Mouse (Mus musculus) left cerebral cortex, adult 8-10 months (tissue): Measurements from ENCODE around the gene Tmem135. TPM values are rescaled to one million over a fixed set of nuclear protein-coding genes. Genes with fewer than 3 reads are reported as not detected.
A peak's percentile ranks its signal among the peaks of the same experiment; 100 is the strongest.

ENCODE experiments used
- DNase-seq, 2 experiments: peaks; one replicate each; pipeline ENCODE4 v3.0.0; 2022; ENCODE audit warnings: low spot score in 2 of 2
- total RNA-seq, 4 experiments: library from RNA; stranded (reverse); gene quantifications; 2 replicates each; pipeline ENCODE4 v1.2.4; 2022

Tmem135 gene
- total RNA-seq, 4 experiments from 2014 or later = 54.1 to 58.9 (median 56.9) TPM

DNA sequence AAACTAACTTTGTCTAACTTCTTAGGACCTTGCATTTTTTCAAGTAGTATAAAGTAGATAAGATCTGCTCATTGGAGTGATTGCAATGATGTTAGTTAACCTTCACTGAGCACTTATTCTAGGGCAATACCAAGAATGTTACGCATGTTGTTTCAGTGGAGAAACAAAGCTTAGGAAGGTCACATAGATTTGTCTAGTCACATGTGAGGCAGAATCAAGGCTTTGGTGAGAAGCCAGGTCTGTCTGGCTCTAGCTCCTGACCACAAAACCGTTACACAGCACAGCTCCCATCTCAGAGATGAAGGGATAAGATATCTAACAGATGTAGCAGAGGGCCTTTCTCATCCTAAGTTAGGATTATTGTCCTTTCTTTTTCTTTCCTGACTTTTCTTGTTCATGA, 13.4 kb downstream of the Tmem135 start:
- no peak for DNase-seq

DNA sequence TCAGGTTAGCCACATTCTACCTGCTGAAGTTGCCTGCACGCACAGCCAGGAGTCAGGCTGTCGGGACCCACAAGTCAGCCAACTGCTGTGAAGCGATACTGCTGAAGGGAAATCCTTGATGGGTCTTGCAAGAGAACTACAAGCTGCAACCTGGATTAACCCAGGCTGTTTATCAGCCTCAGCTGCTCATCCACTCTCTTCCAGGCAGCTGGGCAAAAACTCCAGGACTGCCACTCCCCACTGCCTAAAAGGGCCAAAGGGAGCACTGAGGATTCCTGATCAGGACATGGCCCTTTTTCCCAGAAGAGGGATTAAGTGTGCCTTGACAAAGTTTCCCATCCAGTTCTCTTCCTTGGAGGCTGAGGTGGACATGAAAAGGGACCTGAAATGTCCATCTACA, 15.0 kb downstream of the Tmem135 start:
- no peak for DNase-seq

DNA sequence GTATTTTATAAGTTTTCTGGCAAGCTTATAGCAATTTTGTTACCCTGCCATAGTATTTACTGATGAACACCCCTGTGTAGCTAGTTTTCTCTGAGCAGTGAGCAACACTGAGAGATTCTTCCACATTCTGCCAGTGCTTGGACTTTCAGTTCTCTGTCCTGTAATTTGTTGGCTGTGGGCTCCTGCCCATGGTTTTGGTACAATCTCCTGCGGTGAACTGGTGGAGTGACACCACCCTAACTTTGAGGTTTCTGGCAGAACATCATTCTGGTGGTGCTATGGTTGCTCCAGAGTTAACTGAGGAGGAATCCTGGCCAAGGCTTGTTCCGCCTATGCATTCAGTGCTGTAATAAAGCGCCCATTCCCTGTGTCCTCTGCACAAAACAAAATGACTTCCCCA, 21.1 kb downstream of the Tmem135 start:
- no peak for DNase-seq

DNA sequence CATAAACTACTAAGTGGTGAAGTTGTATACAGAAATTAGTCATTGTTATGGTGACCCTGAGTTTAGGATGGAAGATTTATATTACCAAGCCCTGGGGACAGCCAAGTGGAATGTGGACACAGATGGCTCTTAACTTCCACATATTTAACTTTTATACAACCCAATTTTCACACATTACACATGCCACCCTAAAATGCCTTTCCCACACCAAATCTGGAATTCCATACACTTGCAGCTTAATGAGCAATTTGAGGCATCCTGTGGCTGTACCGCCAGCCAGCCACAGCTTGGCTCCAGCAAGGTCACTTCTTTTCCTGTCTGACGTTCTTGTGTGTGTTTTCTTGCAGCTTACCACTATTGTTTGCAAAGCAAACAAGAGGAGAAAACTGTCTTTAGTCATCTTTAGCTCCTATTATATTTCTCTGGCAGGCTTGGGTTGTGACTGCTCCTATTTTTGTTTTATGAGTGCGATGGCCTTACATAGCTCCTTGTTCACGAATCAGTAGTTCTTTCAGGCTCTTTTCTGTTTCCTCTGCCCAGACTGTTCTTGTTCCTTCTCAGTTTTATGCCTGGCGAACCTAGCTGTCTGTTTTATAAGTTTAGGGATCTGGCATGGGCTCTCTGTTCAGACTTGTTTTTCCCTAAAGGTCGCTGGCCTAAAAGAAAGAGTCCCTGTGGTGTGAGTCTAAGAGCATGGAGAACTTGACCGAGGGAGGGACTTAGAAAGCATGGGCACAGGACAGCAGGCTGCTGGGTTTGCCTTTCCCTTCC, 22.9 kb downstream of the Tmem135 start:
- DNase-seq = no peak

DNA sequence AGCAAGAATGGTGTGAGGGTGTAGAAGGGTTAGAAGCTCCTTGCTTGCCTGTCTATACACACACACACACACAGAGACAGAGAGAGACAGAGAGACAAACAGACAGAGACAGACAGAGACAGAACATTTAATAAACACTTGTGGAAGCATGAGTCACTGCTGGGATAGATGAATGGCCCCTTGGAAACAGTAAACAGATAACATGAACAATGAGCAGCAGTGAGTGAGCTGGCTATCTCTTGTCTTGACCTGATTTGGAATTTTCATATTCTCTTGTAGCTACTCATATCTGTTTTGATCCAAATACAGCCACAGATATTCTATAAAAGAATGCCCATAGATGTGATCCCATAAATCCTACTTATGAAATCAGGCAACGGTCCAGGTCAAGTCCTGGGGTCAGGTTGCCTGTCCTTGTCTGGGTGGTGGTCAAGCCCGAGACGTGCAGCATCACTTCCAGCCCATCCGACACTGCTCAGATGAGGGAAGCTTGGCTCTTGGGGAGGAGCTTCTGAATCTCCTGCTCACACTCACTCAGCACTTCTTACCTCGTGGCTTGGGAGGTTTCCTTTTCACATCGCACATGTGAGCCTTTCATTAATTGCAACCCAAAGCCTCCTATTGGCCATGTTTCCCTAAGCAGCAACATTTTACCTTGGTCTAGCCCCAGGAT, 32.3 kb downstream of the Tmem135 start:
- no peak for DNase-seq

DNA sequence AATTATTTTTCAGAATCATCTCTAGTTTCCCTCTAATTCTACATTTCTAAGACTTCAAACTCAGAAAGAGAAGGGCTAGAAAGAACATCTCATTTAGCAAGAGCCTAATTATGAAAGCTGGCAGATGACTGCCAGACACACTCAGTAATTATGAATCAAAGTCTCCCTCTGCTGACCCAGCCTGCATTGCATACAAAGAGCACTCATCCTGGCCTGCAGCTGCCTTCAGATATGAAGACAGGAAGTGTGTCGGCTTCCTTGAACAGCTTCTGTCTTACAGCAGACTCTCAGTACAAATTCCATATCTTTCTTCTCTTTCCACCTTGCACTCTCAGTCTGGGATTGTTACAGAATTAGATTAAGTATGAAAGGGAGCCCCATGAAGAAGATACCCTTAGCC, 33.1 kb downstream of the Tmem135 start:
- DNase-seq = peak in 1 of 2 experiments; percentile 12

DNA sequence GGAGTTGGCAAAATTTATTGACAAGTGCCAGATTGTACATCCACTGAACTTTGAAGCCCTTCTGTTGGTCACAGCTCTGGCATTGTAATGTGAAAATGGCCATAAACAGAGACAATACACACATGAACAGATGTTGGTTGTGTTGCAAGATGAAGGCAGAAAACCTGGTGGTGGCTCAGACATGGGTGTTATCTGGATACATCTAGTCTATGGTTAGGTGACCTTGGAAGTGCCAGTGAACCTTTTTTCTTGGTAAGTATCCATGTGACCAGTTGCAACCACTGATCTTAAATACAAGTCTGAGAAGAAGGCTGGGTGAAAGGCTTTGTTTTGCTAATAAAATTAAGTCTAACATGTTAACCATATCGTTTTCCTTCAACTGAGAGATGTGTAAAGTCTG, 33.9 kb downstream of the Tmem135 start:
- no peak for DNase-seq

DNA sequence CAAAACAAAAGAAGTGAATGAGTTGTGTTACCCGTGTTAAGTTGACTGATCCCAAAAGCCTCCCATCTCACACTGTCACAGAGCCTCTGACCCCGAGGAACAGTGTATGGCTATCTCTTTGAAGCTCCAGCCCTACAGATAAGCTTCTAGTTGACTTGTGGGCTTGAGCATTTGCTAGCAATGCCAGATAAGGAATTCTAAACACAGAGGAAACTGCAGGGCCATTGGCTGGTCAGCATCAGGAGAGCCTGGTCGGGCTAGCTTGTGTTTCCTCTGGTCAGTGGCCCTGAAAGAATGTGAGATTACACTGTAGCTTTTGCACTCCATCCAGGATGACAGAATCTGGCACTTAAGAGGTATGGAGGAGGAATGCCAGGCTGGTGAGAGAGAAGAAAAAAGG, 36.4 kb downstream of the Tmem135 start:
- DNase-seq = no peak

DNA sequence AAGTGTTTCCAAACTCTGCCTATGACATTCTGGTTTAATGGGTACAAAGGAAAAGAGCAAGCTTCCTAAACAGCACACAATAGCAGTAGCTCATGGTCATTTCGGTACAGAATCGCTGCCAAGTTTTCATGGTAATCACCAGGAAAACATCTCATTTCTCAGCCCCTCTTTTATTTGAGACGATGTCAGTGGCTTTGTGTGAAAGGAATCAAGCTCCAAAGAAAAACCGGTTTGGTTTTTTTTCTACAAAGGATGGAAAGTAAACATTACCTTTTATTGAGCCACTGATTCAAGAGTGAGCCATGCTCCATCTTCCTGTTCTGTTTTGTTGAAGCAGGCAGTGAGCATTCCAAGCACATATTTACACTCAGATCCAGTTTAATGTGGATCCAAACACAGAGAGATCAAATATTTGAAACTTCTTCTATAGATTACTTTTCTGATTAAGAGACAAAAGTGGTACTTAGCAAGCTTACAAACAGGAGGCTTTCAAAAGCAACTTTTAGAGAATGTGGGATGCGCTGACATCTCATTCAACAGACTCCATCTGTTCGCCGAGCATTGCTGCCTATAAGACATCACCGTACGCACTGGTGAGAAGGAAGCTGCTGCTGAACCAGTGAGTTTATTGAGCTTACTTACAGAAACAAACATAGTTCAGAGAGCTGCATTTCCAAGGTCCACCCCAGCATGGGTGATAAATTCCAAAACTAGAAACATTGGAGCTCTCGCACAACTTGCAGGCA, 38.7 kb downstream of the Tmem135 start:
- DNase-seq = peak in 1 of 2 experiments; percentile 22

DNA sequence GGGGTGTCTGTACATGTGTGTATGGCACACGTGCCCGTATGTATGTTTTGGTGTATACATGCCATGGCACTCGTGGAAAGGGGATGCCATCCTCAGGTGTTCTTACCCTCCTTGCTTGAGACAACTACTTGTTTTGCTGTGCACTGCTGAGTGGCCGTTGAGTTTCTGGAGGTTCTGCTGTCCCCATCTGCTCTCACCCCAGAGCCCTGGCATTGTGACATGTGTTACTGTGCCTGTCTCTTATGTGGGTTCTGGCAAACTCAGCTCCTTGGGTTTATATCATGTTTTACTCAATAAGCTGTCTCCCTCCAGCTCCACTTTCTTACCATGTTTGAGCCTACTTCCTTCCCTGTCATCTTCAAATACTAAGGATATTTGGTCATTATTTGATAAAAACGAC, 40.0 kb downstream of the Tmem135 start:
- DNase-seq = no peak

DNA sequence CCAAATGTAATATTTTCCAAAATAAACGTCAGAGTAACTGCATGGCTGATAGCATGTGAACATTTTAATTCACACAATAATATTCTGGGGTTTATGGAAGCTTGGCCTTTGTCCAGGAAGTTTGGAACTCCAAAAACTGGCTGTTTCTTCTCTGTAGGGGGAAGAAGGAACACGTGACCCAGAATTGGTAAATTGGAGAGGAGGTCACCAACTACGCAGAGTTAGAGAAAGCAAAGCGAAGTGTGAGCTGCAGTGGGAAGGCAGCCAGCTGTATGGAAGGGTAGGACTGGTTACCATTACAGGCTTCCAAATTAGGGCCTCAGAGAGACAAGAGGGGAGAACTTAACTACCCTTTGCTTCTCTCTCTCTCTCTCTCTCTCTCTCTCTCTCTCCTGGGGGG, 47.7 kb downstream of the Tmem135 start:
- no peak for DNase-seq

DNA sequence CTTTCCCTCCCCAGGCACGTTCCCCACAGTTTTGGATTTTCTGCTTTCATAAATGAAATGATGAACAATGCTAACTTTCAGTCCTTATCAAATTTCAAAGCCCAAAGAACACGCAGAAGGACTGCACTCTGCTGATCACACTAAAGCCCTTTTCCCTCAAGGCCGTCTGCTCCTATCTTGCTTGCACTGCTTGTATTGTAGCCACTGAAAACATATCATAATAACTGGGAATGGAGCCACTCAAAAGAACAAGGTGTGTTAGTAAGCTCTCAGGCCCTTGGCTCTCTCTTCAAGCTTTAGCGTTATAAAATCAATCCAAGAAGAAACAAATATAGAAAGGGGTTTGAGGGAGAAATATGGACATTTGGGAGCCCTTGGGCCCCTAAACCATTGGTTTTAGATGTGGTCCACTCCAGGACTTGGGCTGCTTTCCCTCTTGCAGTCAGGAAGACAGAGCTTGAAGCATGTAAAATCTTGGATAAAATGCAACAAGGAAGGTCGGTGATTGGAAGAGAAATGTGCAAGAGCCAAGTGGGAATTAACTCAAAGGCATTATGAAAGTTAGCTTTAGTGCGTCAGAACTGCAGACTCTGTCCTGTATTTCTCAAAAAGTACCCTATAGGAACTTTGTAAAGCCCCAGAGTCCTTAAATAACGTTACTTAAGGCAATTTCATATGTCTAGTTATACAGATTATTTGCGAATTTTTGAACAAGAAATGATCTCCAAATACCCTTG, 48.3 kb downstream of the Tmem135 start:
- DNase-seq = no peak

DNA sequence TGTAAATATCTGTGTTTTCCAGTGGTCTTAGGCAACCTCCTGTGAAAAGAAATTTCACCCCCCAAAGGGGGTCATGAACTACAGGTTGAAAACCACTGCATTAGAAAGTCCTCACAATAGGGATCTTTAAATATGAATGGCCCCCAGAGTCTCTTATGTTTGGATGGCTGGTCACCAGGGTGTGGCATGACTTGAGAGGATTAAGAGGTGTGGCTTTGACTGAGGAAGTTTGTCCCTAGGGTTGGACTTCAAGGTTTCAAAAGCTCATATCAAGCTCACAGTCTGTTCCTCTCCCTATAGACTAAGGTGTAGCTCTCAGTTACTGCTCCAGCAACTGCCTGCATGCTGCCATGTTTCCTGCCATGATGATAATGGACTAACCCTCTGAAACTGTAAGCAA, 62.0 kb downstream of the Tmem135 start:
- no peak for DNase-seq

DNA sequence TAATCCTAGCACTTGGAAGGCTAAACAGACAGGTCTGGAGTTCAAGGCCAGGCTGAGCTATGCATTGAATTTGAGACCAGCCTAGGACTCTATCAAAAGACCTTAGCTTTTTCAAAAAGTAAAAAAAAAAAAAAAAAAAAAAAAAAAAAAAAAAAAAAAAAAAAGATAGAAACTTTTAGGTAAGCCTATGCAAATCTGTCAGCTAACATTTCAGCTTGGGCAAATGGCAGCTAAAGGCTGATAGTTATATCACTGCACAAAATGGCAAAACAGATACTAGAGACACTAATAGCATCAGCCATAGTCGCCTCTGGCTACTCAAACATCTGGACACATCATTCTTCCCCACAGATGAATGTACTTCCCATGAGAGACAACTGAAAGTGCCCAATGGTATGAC, 64.2 kb downstream of the Tmem135 start:
- DNase-seq = no peak

DNA sequence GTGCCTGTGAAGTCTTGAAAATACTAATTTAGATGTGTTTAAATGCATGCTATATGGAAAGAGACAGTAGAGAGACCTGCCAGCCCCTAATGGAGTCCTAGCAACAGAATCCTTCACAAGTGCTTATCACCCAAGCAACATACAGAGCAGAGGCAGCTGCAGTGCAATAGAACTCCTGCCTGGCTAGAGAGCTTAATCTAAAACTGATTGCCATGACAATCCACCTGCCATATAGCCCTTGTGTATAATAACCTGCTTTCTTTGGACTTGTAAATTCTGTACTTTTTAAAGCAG, 64.9 kb downstream of the Tmem135 start:
- no peak for DNase-seq

DNA sequence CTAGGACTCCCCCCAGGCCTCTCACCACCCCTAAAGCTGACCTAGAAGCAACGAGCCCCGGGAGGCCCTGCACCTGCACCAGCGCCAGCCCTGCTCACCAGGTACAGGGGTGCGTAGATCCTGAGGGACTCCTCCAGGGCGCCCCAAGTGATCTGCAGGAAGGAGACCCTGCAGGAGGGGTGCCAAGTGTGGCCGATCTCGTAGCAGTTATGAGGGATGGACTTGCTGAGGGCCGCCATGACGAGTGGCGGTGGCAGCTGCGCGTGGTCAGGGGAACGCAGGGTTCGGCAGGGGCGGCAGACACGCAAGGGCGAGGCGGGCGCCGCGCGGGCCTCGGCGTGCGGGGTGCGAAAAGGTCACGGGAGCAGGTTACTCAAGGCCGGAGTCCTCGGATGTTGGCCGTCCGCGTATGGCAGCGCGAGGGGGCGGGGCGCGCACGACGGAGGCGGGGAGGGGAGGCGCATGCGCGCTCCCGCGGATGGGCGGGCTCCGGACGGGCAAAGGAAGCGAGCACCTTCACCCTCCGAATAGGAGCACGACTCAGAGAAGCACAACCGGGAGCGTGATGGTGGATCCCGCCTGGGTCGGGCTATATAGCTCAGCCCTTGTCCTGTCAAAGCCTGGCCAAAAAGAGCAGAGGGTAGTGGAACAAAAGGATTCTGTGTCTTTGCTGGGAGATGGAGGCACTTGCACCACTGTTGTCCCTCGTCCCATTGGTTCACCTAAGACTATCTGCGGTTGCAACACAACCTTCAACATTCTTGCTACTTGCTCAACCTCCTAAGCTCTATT, 65.5 kb downstream of the Tmem135 start:
- peak; percentile 89 to 90 for DNase-seq

DNA sequence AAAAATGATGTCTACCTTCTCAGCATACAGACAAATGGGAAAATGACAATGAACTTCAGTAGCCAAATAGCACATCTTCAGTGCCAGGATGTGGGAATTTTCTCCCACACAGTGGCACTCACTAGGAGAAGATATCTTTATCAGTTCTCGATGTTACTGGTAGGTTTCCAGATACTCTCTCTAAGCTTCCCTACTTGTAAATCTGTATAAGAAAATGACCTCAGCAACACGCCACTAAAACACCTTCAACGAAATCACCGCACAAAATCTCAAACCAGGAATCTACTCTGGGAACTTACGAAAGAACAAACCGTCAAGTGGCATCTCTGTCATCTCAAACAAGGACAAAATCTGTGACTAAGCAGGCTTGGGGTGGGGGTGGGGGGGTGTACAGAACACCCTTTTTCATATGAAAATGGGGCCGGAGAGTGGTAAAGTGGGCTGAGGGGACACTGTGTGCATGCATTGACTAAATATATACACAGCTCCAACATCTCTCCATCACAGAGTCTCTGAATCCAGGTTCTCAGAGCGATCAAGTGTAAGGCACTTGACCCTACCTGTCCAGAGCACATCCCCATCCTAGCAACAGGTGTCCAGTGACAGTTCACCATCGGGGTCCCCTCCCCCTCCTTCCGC, 66.2 kb downstream of the Tmem135 start:
- DNase-seq = no peak

DNA sequence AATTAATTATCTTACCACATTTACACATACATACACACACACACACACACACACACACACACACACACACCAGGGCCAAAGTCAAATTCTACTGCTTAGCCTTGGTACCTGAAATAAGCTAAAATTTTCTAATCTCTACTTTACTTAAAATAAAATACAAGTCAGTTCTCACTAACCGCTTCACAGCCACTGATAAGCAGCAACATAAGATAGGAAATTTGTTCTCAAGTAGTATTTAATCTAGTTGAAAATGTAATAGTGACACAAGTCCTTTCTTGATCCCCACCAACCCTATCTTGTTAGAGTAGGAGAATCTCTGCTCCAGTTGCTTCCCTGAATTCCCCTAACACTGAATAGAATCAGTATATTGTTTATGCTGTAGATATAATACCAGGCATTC, 67.6 kb downstream of the Tmem135 start:
- DNase-seq = no peak

DNA sequence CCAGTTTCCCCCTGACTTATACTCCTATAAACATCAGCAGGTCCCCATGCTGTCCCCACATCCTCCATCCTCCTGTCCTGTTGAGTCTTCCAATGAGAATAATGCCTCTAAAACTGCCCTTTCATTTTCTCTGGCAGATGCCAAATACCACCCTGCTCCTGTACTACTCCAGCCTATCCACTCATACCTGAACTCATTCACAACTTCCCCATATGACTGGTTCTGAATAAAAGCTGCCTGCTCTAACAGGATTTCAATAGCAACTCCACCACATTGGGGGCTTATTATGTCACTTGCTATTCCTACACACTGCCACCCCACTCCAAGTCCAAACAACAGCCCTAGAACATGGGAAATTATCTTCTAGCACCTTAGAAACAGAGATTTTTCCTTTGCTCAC, 68.7 kb downstream of the Tmem135 start:
- no peak for DNase-seq

DNA sequence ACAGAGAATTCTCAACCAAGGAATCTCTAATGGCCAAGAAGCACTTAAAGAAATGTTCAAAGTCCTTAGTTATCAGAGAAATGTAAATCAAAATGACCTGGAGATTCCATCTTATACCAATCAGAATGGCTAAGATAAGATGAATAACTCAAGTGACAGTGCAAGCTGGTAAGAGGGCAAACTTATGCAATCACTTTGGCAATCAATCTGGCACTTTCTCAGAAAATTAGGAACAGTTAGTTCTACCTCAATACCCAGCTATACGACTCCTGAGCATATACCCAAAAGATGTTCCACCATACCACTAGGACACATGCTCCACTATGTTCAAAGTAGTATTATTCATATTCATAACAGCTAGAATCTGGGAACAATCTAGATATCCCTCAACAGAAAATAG, 74.1 kb downstream of the Tmem135 start:
- no peak for DNase-seq

DNA sequence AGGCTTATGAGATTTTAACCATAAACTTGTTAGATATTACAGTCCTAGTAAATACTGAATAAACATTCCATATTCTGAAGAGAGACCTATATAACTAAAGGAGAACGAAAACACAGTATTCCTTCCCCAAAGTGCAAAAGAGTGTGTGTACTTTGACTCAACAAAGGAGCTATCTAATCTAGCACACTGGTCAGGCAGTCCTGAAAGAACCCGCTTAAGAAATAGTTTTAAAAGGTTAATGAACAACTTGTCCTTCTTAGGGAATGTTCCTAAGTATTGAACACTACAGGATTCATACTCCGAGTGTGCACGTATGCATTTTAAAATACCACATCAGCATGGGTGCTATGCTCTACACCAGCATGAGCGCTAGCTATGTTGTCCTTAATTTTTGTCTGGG, 76.3 kb downstream of the Tmem135 start:
- no peak for DNase-seq
